In the genomic region with DNA sequence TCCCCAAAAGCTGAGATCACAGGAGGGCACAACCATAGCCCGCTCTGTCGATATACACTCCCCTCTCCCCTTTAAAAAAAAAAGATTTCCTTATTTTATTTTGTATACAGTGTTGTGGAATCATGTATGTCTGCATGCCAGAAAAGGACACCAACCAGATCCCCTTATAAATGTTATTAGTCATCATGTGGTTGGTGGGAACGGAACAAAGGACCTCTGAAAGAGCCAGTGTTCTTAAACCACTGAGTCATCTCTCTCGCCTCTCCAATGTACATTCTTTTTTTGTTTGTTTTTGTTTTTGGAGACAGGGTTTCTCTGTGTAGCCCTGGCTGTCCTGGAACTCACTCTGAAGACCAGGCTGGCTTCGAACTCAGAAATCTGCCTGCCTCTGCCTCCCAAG, we compare ENCODE assay signal across 32 mouse cellular contexts. TPM values are rescaled to one million over a fixed set of nuclear protein-coding genes. Genes with fewer than 3 reads are reported as not detected.
A peak's percentile ranks its signal among the peaks of the same experiment; 100 is the strongest.
DNase-seq lines count a peak whose midpoint lies in the region; ATAC-seq lines count a peak whose summit lies in the region.
"Had no signal": no experiment of that assay in that cellular context is flagged by ENCODE, and none has a peak within 500 bp of the region (broad histone marks: within the 10 kb centered on the region; RNA-seq: fewer than 3 reads in every experiment).

No protein-coding gene starts in this region.

- H3K27me3 ChIP-seq in hindbrain, embryonic 16.5 days (replicated peaks; ENCODE audit: control insufficient read depth, insufficient read depth, low read length), result no peaks in the 10 kb centered on the region
- H3K27me3 ChIP-seq: forebrain, embryonic 13.5 days; heart, embryonic 13.5 days had no signal

- H3K27ac ChIP-seq in hindbrain, embryonic 16.5 days (ENCODE audit: low read depth, low read length), result no peak overlapping the region
- H3K27ac ChIP-seq: forebrain, embryonic 10.5 days; forebrain, embryonic 13.5 days; heart, embryonic 10.5 days; heart, embryonic 13.5 days; hindbrain, embryonic 14.5 days had no signal

- DNase-seq in 3134 (ENCODE audit: extremely low read depth, insufficient read length, low spot score) (peak; percentile 42), 3T3-L1 (ENCODE audit: low read depth, low spot score) (peak; percentile 81)
- peak; percentile 42 for DNase-seq in Muller cell, postnatal 12 days (ENCODE audit: inconsistent ontology term)
- peak; percentile 27 for DNase-seq in brain, adult 2 months (ENCODE audit: low read depth, low spot score)
- no peak for DNase-seq in thymus, postnatal 4 days
- DNase-seq in frontal cortex, postnatal 10 days (ENCODE audit: low spot score in 2 of 2), result no peak
- no peak for DNase-seq in ovary, postnatal 36 days (ENCODE audit: low spot score)
- DNase-seq: adrenal gland, adult 8-10 months; adrenal gland, postnatal 36 days; cerebellum, adult 18-20 months; cerebellum, adult 9-10 months; cerebellum, postnatal 14 days; gastrocnemius, adult 2 months; gastrocnemius, postnatal 14 days; heart, adult 18-20 months; heart, postnatal 14 days; heart, postnatal 4 days had no signal

- H3K9me3 ChIP-seq in hindbrain, embryonic 16.5 days (ENCODE audit: control insufficient read depth, low read length), result no peaks in the 10 kb centered on the region
- H3K9me3 ChIP-seq: forebrain, embryonic 10.5 days; forebrain, embryonic 13.5 days; heart, embryonic 10.5 days; heart, embryonic 13.5 days had no signal

- no peaks in the 10 kb centered on the region for H3K4me1 ChIP-seq in hindbrain, embryonic 16.5 days (ENCODE audit: control insufficient read depth, insufficient read depth, low read depth, low read length)
- H3K4me1 ChIP-seq: forebrain, embryonic 10.5 days; forebrain, embryonic 13.5 days; heart, embryonic 10.5 days; heart, embryonic 13.5 days had no signal

- no peak overlapping the region for H3K4me3 ChIP-seq in hindbrain, embryonic 16.5 days (ENCODE audit: low read length)
- H3K4me3 ChIP-seq: forebrain, embryonic 10.5 days; forebrain, embryonic 13.5 days; gastrocnemius, adult 2 months; heart, embryonic 10.5 days; heart, embryonic 13.5 days had no signal

- no peak for ATAC-seq in hindbrain, embryonic 16.5 days
- ATAC-seq: CD4-positive, CD25-positive, alpha-beta regulatory T cell, adult 4 months; forebrain, embryonic 13.5 days; forebrain, embryonic 16.5 days; intestine, postnatal 0 days had no signal

- peaks cover 7% of the 10 kb centered on the region; the same call in 1 of the 2 replicates for H3K36me3 ChIP-seq in hindbrain, embryonic 16.5 days (ENCODE audit: control insufficient read depth, insufficient read depth, low read length)

- WGBS in hindbrain, embryonic 16.5 days, result 94% methylated on average over 5 of the region's 5 CpGs

- no peak overlapping the region for H3K9ac ChIP-seq in hindbrain, embryonic 16.5 days (ENCODE audit: low read depth, low read length)
- H3K9ac ChIP-seq: forebrain, embryonic 13.5 days; heart, embryonic 13.5 days; hindbrain, embryonic 14.5 days had no signal

- H3K4me2 ChIP-seq in hindbrain, embryonic 16.5 days (ENCODE audit: low read length), result no peak overlapping the region
- H3K4me2 ChIP-seq: forebrain, embryonic 13.5 days; heart, embryonic 13.5 days; hindbrain, embryonic 14.5 days had no signal

RNA-seq across cellular contexts. Expression of gene Zcchc13, which starts 26.2 kb away (rescaled TPM):
- not detected in 2 replicates for polyA plus RNA-seq in hindbrain, embryonic 16.5 days (2015; fragmentation: Nextera tagmentation; extraction: Ambion mirVana)
- polyA plus RNA-seq: C2C12; CD4-positive, CD25-positive, alpha-beta regulatory T cell, adult 4 months; embryonic facial prominence, embryonic 11.5 days; embryonic facial prominence, embryonic 14.5 days; forebrain, embryonic 10.5 days; forebrain, embryonic 13.5 days; forebrain, embryonic 16.5 days; heart, embryonic 10.5 days; heart, embryonic 13.5 days; heart, embryonic 16.5 days; hindbrain, embryonic 11.5 days; hindbrain, embryonic 14.5 days; intestine, embryonic 14.5 days; intestine, postnatal 0 days had no signal

Comparison
In these comparisons a context has a peak if more than half of its experiments do, and no peak if none do; other contexts are left out.
1. DNase-seq: peak in 3134 (single experiment), 3T3-L1 (single experiment), Muller cell, postnatal 12 days (single experiment) and brain, adult 2 months (single experiment); none in thymus, postnatal 4 days (single experiment), frontal cortex, postnatal 10 days (0 of 2) and ovary, postnatal 36 days (single experiment).